Mouse (Mus musculus) embryo, embryonic 11.5 days (tissue): ENCODE measurements around the gene Fermt2.

Source experiments
- DNase-seq: peaks from one replicate; pipeline ENCODE4 v3.0.0-alpha.2; 2012; ENCODE audit warnings: low read depth, low spot score

The Fermt2 gene

GRCm38 (mm10) chr14:45464036-45465035, 65.6 kb downstream of the Fermt2 start:
- no peak for DNase-seq

- DNase-seq: no peak
These were observed 66.3 kb downstream of the Fermt2 start for GRCm38 (mm10) chr14:45463599-45463998.

GRCm38 (mm10) chr14:45462875-45463475, 66.9 kb downstream of the Fermt2 start:
- no peak for DNase-seq

DNA sequence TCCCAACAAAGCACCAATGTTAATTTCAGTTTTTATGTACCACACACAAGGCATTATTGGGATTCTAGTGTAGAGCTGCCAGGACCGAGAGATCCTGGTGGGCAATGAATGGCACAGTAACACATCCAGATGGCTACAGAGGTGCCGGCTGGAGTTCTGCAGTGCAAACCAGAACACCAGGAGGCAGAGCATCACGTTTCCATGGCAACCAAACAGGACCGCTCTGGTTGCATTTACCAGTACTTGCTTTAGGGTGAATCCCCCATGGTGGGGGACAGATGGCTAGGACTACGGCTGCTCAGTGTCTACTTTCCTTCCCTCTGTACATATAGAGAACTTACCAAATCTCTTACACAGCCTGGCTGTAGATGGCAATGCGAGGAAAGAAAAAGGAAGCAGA, 67.5 kb downstream of the Fermt2 start:
- no peak for DNase-seq

DNA sequence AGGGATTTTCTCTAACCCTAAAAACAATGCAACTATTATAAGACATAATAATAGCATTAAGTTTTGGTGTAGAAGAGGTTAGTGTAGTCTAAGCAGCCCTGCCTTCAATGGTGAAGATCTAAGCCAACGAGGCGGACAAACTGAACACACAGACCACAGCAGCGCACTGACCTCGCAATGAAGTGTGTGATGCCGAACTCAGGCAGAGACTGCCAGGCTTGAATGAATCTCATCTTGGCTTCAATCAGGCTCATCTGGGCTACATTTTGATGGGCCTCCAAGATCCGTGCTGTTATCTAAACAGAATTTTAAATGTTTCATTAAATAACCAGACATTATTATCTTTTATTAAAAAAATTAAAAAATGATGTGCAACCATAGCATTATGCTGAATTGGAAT, 68.0 kb downstream of the Fermt2 start:
- DNase-seq: no peak

DNA sequence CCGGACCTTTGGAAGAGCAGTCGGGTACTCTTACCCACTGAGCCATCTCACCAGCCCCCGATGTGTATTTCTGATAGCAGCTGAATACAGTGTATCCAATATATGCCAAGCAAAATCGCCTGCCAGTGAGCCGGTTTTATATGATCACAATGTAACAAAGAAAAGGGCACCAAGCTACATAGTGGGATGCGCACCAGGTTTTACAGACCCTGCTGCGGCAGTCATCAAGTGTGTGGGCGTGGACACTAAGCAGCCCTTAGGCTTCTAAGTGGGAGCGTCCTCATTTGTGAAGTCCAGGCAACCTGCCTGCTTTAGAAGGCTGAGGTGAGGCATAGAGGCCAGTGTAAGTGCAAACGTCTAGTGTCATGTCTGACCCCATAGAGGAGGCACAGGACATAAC, 69.4 kb downstream of the Fermt2 start:
- no peak for DNase-seq

DNA sequence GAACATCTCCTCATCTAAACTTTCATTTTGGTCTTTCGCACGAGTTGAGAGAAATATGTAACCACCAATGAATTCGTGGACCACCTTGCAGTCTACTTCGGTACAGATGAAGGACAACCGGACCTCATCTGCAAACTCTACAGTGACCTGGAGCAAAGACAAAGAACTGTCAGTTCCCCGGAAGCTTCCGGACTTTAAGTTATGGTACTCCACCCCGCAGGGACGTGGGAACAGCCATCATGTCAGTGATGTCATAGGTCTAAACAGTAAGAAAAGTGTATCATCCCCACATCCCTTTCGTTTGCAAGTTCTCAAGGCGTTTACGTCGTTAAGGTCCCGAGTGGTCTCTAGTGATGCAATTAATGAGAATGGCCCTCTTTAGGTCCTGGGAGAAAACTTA, 70.0 kb downstream of the Fermt2 start:
- no peak for DNase-seq

DNA sequence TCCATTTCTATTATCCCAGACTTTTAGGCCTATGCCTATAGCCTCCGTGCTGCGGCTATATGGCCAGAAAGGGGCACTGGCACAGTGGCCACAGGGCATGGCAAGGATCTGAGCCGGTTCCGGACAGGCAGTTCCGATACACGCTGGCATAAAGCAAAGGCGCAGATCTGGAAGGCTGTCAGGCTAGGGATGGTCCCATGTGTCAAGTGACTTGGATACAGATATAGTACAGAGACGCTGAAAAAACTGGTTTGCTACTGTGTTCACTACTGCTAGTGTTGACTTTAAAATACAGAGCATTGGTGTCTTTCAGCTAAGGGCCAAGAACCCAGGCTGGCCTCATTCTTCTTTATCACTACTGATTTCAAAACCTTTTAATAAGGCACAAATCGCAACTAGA, 72.9 kb downstream of the Fermt2 start:
- DNase-seq: no peak

DNA sequence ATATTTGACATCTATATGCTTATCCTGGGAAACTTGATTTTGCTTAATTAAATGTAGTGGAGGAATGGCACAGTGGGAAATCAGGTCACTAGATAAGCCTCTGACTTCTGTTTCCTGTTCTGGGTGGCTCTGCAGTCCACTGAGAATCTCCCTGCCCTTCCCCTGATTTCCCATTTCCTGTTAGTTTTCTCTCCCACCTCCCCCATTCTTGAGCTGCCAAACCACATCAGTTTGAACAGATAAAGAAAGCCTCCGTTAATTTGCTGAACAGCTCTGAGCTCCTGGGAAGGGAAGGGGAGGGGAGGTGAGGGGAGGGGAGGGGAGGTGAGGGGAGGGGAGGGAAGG, 73.4 kb downstream of the Fermt2 start:
- DNase-seq: no peak

GRCm38 (mm10) chr14:45455651-45456501, 74.0 kb downstream of the Fermt2 start:
- no peak for DNase-seq

GRCm38 (mm10) chr14:45453538-45454233, 76.2 kb downstream of the Fermt2 start:
- no peak for DNase-seq

GRCm38 (mm10) chr14:45452861-45453512, 76.9 kb downstream of the Fermt2 start:
- DNase-seq: no peak

DNA sequence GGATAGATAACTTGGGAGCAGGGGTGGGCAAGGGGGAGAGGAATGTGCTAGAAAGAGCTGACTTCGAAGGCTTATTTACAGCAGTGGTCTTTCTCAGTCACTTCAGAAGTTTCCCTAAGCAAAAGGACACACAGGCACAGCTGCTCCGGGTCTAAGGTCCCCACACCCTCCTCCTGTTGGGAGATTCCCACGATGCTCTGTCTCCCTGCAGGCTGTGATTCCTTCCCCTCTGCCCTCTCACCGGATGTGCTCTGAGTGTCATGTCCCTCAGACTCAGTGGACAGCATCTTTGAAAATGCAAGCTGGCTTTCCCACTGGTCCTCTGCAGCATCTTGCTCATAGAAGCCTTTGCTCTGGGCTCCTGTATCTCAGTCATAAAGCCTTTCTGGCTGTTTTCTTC, 77.8 kb downstream of the Fermt2 start:
- DNase-seq: no peak

GRCm38 (mm10) chr14:45451090-45451489, 78.8 kb downstream of the Fermt2 start:
- DNase-seq: no peak

GRCm38 (mm10) chr14:45446777-45447176, 83.1 kb downstream of the Fermt2 start:
- no peak for DNase-seq

DNA sequence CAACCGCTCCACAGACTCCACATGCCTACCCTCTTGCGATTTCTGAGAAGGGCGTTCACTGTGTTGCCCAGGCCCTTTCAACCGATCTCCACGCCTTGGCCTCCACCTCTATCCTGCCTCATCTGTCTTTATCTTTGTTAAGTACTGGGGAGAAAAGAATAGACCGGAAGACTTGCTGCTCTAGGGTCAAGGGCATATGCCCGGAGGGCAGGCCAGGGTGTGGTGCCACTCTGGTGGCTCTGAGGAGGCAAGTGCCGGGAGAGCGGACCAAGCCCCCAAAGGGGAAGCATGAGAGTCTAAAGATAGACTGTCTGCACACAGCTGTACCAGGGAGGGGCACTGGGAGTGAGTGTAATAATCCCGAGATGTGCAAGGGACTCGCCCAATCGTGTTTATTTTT, 84.5 kb downstream of the Fermt2 start:
- DNase-seq: no peak

DNA sequence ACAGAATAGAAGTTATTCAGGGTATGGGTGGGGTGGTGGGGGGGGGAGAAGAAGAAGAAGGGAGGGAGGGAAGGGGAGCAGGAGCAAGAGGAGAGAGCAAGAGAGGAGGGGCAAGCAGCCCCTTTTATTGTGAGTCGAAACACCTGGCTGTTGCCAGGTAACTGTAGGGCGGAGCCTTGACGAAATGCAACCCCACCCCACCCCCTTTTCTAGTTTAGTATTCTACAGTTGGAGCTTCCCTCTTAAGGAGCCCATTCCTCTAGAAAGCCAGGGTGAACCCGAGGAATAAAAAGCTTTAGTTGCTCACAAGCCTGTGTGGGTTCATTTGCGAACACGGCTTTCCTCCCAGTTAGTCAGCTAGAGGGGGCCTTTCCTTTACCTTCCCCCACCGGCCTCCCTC, 85.0 kb downstream of the Fermt2 start:
- no peak for DNase-seq

DNA sequence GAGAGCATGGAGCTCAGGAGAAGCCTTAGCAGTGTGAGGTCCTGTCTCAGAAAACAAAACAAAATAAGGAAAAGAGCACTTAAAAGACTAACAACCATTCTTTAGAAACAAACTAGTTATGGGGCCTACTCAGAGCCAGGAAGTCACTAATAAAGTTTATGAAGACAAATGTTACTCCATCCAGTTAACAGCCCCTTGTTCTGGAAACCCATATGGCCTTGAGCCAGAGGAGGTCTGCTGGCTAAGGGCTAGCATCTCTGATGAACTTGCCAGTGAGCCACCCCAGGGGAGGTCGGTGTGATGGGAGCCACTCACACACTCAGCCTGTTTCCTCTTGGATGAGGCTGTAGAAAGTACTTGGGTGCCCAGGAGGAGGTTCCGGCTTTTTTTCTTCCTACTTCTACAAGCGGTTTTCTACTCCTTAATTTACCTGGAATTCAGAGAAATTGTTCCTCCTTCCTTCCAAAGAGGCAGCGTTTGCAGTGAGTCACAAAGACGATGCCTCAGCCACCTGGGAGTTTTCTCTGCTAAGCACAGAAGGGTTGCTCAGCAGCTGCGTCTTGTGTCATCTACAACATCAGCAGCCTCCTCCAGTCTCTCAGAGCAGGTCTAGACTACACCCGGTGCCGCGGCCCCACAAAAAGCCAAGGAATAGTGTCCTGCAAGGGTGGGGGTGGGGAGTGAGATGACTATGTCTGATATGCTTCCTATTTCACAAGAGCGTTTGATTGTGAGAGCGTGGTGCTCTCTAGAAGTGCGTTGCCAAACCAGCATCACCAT, 86.9 kb downstream of the Fermt2 start:
- DNase-seq: no peak

DNA sequence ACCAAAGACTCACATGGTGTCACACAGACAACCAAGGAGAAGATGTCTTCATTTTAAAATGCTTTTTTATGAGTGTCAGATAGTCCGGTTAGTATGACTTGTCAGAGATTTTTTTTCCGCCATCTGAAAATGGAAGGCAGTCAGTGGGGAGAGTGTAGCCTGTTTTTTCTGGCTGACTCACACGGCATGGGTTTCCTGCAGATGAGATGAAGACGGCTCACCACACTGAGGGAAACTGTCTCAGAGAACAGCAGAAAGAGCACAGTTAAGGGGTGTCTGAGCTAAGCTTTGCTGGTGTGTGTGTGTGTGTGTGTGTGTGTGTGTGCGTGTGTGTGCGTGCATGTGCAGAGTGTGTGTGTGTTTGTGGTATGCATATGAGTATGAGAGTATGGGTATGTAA, 88.6 kb downstream of the Fermt2 start:
- DNase-seq: no peak

DNA sequence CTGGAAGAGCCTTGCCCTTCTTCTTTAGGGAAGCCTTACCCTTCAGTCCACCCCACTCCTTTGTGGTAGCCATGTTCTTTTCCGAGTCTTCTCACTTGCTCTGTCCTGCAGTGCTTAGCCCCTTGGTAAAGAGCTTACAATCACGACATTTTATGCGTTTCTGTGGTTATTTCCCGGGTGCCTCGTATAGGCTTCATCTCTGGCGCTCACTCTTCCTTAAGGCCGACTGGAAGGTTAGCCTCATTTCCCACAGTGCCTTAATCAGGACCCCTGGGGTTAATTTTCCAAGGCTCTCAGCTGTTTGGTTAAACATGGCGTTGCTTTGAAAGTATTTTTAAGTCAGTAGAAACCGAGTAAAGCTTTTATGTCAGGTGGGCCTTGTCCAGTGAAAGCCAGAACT, 90.5 kb downstream of the Fermt2 start:
- DNase-seq: no peak
